Mouse (Mus musculus) kidney, postnatal 10 days (tissue): ENCODE data around the gene Slc16a7.

Experiments used
- DNase-seq: peaks from one replicate; pipeline ENCODE4 v3.0.0; 2021; ENCODE audit warnings: mixed read lengths

Gene Slc16a7

DNA sequence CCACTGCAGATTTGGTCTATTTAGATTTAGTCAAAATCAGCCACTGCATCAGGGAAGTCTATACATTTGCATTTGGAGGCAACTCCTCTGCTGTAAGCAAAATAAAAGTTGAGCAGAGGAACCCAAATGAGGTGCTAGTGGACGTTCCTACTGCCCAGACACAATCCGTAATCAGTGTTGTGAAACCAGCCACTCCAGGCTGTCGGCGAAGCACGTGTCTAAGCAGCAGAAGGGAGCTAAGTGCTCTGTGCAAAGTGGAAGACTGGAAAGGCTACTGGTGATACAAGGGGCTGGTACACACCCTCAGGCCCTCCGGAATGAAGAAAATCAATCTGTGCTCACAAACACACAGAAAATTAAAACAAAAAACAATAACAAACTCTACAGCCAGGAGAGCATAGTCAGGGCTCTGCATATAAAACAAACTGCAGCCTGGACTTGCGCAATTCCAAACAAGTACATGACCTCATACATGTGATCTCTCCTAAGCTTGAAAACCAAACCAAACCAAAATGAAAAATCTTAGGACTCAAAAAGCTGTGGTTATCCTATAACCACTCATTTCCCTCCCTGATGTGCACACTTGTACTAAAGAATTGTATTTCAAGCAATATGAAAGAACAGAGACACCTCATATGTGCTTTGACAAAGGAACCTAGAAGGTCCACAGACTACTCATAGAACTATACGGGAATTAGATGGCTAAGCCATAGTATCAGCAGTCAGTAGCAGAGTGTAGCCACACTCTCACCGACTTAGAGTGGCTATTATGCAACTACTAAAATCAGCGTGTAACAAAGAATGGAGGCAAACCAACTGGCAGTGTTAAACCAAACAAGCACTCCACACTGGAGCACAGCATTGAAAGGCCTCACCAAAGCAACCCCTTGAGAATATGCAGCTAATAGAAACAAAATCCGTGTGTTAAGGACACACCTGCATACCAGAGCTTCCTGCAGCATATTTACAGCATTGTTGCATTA lies 67.5 kb downstream of the Slc16a7 start:
- DNase-seq: peak; percentile 15

DNA sequence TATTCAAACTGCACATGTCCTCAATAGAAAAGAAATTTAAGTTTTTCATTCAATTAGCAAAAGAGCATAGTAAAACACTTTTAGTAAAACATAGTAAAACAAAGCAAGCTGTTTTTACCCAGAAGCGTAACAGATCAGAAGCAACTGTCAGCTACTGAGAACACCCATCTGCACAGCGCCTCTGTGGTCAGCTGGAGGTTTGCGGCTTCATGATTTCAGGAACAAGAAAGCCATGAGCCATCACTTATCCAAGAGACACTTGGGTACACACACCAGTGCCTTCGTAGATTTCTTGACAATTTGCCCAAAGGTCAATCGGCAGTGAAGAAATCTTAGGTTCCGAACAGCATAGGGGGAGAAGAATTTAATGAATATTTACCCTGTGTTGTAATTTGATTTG lies 71.9 kb downstream of the Slc16a7 start:
- peak; percentile 51 for DNase-seq

DNA sequence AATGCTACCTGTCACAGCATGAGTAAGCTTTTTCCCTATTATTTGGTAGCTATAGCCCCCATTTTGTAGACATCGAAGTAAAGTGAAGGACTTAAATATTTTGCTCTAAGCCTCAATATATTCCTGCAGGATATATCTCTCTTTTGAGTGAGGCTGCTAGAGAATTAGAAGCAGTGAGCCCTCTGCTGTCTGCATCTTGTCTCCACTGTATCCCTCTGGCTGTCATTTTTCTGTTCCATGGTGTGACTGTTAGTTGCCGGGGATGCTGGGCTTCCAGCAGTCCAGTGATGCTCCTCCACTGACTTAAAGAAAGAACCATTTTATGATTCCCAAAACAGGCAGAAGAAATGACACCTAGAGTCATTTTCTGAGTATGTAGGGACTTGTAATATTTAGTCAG lies 78.4 kb downstream of the Slc16a7 start:
- DNase-seq: no peak

DNA sequence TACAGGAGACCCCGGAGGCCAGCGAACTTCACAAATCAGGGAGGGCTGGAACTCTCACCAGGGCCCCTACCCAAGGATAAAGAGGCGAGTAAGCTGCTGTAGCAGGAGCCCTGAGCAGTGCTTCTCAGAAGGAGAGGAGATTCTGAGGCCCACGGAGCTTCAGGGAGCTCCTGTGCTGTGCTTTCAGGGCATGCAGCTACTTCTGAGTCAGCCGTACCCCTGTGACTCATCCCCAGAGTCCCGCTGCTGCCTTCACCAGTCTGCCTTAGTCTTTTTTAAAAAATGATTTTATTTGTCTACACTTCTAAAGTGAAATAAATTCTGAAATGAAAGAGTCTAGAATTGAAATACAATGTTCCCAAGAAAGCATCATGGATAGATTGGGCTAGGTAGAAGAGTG lies 91.2 kb downstream of the Slc16a7 start:
- DNase-seq: no peak

DNA sequence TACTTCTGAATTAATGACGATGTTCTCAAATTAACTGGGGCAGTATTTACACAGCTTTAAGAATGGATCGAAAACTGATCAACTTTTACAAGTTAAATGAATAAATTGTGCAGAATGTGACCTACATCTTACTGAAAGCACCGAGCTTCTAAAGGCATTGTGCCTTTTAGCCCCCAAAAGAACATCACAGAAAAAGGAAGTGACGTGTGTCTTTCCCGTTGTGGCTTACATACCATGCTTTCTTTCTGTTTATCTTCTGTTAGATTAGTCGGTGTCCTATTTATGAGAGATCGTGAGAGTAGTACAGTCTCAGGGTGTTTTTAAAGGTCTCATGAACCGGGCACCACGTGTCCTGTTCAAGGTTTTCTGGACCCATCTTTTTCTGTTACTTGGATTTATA lies 98.9 kb downstream of the Slc16a7 start:
- no peak for DNase-seq

DNA sequence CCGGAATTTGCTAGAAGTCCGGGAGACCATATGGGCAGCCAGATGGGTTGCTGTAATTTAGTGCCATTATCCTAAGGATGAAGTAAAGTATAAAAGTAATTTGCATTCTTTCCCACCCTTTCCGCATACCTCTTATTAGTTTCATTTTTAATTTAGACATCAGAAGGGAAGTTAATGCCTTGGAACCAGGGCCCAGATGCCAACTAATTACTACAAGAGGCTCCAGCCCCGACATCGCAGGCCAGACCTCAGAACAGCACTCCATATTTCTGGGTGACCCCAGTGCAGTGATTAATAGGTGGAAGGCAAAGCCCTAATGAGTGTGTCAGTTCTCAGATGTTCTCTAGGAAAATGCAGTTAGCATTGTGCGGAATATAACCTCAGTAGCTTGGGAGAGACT lies 100.7 kb downstream of the Slc16a7 start:
- DNase-seq: no peak

DNA sequence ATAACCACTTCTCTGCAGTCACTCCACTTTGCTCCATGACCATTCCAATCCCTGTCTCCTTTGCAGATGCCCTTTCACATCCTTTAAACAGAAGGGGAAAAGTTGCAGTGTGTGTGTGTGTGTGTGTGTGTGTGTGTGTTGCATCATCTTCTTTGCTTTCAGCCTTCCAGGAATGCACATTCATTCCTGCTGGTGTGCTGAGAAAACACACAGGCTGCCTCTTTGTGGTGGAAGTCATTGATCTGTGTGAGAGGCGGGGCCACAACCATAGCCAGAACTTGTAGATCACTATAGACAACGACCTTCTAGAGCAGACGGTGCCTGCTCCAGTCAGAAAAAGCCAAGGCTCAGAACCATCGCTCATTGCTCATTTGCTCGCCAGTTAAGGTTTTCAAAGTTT lies 103.9 kb downstream of the Slc16a7 start:
- no peak for DNase-seq

DNA sequence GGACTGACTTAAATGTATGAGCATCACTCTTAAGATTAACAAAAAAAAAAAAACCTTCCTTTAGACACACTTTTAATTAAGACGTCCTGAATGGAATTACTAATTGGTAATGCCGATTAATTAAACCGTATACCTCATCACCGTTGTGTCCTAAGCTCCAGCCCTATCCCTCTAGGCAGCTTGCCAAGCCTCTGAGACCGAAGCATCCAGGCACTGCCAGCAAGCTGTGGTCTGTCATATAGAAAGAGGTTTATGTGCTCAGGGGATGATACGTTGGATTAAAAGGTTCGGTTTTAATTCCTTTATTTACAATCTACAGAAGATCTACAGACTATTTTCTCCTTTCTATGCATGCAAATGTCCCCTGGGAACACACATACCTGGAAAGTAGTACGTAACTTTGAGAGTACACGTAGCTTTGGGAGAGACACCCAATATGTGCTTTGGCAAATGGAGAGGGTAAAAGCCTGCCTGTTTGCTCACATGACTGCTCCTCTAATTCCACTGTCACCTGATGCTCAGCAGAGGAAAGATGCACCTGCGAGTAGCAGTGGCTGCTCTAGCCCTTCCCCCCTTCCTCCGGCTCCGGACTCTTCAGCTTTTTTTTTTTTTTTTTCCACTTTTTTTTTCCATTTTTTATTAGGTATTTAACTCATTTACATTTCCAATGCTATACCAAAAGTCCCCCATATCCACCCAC lies 114.0 kb downstream of the Slc16a7 start:
- DNase-seq: no peak

DNA sequence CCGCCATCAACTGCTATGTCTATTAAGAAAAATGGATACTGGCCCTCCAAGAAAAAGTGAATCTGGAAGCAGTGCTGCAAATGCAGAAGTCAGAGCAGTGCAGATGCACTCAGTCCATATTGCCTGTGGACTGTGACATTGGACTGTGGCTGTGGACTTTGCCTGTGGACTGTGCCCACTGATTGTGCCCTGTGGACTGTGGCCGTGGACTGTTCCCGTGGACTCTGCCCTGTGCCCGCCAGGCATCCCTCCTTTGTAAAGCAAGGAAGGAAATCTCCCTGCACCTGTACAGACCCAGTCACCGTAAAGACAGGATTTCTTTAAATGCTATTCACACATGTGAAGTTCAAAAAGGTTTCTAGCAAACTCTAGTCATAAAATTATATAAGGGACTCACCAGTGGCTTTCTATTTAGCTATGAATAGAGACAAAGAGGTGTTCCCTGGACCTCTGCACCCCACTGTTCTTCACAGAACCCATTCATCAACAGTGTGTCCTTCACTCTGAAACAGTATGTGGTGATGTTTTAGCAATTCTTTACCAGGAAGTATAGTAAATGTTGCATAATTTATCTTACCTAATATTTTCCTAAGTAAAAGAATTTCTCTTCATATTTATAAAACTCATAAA lies 114.6 kb downstream of the Slc16a7 start:
- DNase-seq: no peak

DNA sequence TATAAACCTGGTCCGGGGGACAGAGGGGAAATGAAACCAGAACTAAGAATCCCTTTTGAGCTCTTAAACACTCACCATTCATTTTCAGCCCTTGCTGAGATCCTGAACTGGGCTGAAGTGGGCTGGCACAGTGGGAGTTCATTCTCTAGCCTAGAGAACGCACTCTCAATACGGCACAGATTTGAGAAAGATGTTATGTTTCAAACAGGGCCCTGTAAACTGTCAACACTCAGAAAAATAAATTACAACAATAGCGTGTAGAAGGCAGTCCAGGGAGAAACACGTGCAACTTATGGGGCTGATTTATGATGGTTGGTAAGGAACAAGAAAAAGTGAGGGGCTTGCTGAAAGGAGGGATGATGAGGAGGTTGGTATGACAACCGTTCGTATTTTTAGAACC lies 115.5 kb downstream of the Slc16a7 start:
- DNase-seq: no peak

DNA sequence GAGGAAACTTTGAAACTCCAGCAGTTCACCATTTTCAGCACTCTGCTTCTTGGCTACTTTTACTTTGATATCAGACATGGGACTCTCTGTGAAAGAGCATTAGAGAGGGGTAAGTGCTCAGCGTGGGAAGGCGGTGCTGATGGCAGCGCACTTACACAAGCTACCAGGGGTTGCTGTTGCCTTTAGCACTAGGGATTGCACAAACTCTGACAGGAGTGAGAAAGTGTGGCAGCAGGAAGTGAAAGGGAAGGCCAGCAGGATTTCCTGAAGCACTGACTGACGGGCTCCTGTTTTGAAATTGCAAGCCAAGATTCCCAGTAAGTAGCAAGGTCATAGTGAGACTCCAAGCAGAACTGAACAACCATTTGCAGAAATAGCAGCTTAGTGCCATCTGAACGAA lies 117.8 kb downstream of the Slc16a7 start:
- no peak for DNase-seq

DNA sequence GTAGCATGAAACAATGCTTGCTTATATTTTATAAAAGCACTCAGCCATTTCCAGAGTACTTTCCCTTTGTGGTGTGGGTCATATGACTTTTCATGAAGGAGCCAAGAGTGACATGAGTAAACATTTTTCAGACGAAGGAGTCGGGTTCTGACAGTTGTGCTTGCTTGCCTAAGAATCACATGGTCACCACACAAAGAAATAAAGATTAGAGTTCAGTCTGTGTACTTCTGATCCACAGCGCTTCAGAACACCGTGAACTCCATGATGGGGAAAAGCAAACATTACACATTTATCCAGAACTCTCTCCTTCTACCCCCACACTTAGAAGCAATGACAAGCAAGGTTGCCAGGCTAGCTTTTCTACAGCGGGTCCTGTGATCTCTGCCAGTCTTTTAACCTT lies 119.0 kb downstream of the Slc16a7 start:
- no peak for DNase-seq

DNA sequence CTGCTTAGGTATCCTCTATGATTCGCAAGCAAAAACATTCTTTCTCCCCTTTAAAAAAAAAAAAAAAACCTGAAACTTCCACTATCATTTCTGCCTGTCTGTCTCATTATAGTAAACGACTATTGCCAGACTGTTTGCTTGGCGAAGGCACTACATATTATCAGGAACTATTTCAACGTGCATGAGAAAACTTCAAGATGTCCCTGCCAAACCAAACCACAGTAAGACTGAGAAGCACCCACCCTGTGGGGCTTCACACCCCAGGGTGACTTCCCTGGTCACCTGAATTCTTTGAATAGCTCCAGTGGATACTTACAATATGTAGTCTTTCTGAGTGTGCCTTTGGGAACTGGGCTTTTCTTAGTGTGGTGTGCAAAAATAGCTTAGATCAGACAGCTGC lies 122.9 kb downstream of the Slc16a7 start:
- DNase-seq: no peak

DNA sequence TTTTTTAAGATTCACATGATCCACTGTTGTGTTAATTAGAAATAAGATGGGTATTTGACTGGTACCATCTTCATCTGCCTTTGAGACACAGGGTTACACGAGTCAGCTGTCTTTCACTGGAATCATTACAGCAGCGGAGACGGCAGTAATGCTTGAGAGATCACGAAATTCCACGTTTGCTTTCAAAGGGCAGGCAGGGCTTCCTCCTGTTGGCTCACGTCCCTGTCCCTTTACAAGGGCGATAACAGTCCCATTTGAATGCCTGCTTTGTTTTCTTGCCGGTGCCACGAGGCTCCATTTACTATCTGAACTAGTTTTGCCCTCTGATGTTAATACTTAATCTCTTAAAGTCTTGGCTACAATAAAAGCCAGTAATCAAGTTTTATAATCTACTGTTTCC lies 123.4 kb downstream of the Slc16a7 start:
- DNase-seq: no peak

DNA sequence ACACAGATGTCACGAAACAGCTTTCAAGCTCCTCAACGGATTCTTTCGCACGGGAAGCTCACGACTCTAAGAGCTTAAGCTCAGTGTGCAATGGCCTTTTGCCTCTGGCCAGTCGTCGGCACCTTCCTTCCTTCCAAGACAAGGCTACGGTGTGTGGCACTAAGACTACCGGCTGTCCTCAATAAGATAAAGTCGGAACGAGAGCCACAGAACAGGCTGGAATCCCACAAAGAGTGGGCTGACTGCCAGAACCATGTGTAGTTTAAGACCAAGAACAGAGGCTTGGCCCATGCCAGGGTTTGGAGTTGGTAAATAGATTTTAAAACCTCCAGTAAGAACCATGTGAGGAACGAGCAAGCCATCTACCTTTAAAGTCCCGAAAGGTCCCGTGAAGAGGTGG lies 123.8 kb downstream of the Slc16a7 start:
- peak; percentile 19 for DNase-seq

DNA sequence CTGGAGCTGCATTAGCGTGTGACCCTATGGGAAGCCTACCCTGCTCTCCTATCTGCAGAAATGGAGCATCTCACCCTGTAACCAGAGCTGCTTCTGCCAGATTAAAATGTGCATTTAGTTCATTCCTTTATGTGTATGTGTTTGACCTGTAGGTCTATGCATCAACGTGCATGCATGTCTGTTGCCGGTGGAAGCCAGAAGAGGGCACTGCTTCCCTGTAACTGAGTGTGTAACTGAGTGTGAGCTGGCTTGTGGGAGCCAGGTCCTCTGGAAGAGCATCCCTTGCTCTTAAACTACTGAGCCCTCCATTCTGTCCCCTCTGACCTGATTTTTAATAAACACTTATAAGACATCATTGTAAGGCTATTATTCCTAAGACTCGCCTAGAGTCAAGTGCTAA lies 124.3 kb downstream of the Slc16a7 start:
- DNase-seq: peak; percentile 60

DNA sequence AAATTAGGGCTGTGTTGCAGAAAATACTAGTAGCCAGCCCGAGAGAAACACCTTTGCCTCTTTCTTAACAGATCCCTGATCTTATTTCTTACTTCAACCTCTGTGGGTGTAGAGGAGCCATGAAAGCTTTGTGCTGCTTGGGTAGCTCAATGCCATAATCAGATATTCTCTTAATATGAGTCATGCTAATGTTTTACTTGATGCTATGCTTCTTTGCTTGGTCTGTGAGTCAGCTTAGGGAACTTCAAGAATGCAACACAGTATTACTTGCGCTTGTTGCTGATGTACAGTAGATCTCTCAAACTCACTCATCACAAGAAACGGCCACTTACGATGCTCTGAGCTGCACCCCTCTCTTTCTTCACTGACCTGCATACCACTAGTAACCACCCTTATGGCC lies 133.4 kb downstream of the Slc16a7 start:
- DNase-seq: no peak

DNA sequence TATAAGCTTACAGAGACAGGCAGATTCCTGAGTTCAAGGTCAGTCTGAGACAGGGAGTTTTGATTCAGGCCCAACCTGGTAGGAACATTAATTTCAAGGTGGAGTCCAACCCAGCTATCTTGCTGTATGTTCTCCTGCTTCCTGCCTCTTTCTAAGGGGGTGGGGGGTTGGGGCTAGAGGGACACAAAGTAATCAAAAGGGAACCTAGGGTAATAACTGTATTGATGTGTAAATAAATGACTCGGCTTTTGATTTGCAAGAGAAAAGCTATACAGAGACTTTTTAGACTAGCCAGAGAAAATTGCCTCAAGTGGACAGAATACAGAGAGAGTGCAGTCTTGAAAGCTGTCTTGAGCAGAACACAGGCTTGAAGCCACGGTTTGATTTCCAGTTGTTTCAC lies 174.7 kb downstream of the Slc16a7 start:
- DNase-seq: no peak

DNA sequence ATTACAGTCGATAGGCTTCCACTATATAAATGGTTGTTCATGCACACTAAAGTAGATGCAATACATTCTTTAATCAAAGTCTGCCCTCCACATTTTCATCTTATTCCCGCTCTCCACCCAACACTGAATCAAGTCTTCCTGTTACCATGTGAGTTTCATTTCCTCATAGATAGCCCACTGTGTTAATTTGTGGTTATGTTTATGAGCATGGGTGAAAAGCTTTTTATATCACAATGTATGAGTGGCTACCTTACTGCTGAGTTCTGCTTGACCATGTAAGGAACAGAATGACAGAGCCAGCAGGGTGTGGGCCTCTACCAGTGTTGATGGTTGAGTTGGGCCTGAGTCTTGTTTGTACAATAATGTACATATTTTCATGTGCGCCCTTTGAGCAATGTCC lies 175.5 kb downstream of the Slc16a7 start:
- no peak for DNase-seq

DNA sequence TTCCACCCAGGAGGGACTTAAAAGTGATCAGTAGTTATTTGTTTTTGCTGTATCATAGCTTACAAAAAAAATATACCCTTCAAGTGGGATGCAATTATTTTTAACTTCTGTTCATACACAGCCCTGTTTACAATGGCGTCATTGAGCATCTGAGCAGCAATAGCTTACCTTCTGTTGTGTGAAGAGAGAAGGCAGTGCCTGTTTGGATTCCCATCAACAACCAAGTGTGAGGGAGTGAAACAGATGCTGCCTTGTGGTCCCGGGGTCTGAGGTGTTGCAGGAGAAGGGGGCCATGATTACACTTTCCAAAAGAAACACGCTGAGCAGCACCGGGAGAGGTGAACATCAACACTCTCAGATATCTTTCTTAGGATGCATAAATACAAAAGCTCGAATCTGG lies 201.7 kb downstream of the Slc16a7 start:
- DNase-seq: no peak

DNA sequence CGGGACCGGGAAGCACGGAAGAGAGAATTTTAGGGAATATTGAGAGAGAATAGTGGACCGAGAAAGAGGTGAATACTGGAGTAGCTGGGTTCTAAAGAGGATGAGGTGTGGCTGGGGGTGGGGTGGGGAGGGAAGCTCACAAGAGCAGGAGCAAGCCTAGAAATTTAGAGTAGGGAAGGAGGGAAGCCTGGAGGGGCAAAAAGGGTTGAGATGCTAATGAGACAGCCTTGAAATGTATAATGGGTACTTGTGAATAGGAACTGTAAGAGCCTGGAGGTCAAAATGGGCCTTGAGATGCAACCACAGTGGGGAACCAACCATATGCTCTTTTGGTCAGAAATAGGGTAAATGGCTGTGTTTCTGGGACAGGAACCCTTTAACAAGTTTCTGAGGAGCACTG lies 203.9 kb downstream of the Slc16a7 start:
- DNase-seq: no peak

DNA sequence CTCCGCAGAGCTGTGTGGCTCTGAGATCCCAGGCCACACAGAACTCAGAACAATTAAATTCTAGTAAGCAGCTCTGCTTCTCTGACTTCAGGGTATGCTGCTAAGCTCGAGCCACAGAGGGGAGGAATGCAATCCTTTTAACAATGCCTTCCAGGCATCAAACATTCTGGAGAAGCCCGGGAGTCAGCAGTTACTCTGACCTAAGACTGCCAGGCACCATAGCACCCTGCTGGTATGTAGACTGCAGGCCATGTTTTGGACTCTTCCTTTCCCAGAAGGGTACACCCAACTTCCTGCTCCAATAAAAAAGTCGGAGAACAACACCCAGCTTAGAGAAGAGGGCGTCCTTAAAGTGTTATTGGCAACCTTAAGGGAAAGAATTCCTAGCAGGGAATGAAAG lies 205.1 kb downstream of the Slc16a7 start:
- DNase-seq: no peak

DNA sequence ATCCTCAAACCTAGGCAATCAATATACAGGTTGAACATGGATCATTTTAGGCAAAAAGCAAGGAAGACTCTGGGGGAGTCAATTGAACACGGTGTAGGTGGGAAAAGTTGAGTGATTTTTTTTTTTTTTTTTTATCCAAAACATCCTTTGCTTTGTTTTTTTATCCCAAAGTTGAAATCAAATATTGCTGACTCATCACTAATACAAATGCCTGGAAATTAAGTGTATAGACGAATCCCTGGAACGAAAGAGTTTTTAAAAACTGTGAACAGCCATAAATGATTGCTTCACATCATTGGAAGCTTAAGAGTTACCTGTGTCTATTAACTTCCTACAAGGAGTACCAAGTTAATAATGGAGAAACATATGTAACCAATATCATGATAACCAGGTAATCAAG lies 206.7 kb downstream of the Slc16a7 start:
- no peak for DNase-seq

DNA sequence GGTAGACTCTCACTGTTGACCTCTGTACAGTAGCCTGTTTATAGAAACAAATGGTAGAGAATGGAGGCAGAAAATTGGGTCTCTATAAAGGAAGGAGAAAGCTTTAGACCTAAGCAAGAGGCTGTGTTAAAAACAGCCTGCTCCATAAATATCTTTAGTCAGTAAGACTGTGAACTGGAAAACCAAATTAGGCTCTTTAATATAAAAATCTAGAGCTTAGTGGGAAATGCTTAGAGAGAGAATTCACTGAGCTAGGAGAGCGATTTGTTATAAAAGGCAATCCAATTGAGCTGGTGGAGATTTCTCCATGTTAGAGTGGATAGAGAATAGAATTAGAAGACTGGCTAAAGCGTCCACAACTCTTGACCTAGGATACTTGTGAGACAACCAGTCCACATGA lies 211.5 kb downstream of the Slc16a7 start:
- no peak for DNase-seq
